Mouse (Mus musculus) G1E (cell line): ENCODE results near the gene Plcb1. TPM values are rescaled to one million over a fixed set of nuclear protein-coding genes. Genes with fewer than 3 reads are reported as not detected.

ENCODE experiments used
- ATAC-seq: 2 replicates; pipeline ENCODE4 v1.8.0; 2016; ENCODE audit warnings: mild to moderate bottlenecking; ENCODE audit not compliant: insufficient number of reproducible peaks, poor library complexity, low FRiP score, severe bottlenecking; ENCODE audit errors: extremely low read depth
- DNase-seq: peaks from one replicate; pipeline ENCODE4 v3.0.0; 2012; ENCODE audit warnings: low spot score
- H3K27me3 ChIP-seq: 2 replicates; pipeline ENCODE4 v1.6.1; 2012; ENCODE audit warnings: mild to moderate bottlenecking, low read length, inconsistent platforms; ENCODE audit not compliant: insufficient read depth
- H3K36me3 ChIP-seq: replicated peaks from 2 replicates; pipeline ENCODE3; 2012; ENCODE audit warnings: mild to moderate bottlenecking, inconsistent platforms
- H3K4me1 ChIP-seq: 2 replicates; pipeline ENCODE4 v1.6.1; 2012; ENCODE audit warnings: low read depth, low read length, inconsistent platforms, mixed read lengths; ENCODE audit not compliant: insufficient read depth
- H3K4me3 ChIP-seq: 2 replicates; pipeline ENCODE4 v1.5.1; 2012; ENCODE audit warnings: low read depth, mild to moderate bottlenecking, inconsistent platforms, low read length, moderate library complexity, mixed read lengths
- H3K9me3 ChIP-seq: replicated peaks from 2 replicates; pipeline ENCODE4 v1.6.1; 2012; ENCODE audit warnings: inconsistent platforms
- CTCF ChIP-seq: IDR thresholded peaks from 2 replicates; pipeline ENCODE4 v1.5.1; 2012; ENCODE audit warnings: low read depth, low read length, inconsistent platforms, mixed read lengths
- GATA1 ChIP-seq: IDR thresholded peaks from 2 replicates; pipeline ENCODE4 v1.6.1; 2012; ENCODE audit warnings: borderline replicate concordance, low read length, inconsistent platforms, mixed read lengths
- GATA2 ChIP-seq: IDR thresholded peaks from 2 replicates; pipeline ENCODE4 v1.6.1; 2012; ENCODE audit warnings: low read depth, low read length, inconsistent platforms, borderline replicate concordance
- POLR2AphosphoS5 ChIP-seq: IDR thresholded peaks from 2 replicates; pipeline ENCODE4 v1.6.1; 2012; ENCODE audit warnings: low read depth, low read length, inconsistent platforms; ENCODE audit not compliant: insufficient replicate concordance
- TAL1 ChIP-seq: conservative IDR thresholded peaks from 2 replicates; pipeline ENCODE4 v1.6.1; 2012; ENCODE audit warnings: low read depth, low read length, inconsistent platforms, mixed read lengths
- polyA plus RNA-seq: library from polyadenylated mRNA; stranded (reverse); fragments of >175 nt; gene quantifications from 2 replicates; pipeline ENCODE4 v1.2.3, GENCODE M21; 2012
- total RNA-seq, 2 experiments: library from RNA; stranded (forward) in 1 of 2; stranded (reverse) in 1 of 2; fragments of 200-1000 nt in 1 of 2; fragments of >200 nt in 1 of 2; fragmentation: Nextera tagmentation in 1 of 2; gene quantifications; 2 replicates each; pipeline ENCODE4 v1.2.3; 2014 to 2017

Gene Plcb1
- total and polyA plus RNA-seq, 3 experiments: 0.16 TPM; not detected in 2

DNA sequence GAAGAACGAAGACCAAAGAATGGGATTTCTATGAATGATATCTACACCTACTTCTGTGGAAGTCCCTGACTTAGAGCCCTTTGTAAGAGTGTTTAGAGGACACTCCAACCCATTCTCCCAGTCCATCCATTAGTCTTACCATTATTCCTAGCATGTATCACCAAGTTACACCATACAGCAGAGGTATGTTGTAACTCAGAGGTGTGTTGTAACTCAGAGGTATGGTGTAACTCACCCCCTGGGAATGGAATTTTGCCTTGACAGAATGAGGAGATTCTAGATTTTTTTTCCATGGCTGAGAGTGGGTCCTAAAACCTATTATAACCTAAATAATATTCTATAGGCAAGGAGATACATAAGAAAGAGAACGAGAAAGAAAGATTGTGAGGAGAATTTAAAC, 516.6 kb downstream of the Plcb1 start:
- DNase-seq (no peak), ATAC-seq (no peak)
- Histone ChIP-seq H3K27me3 (no peaks in the 10 kb centered on the region), H3K36me3 (no peaks in the 10 kb centered on the region), H3K4me1 (no peaks in the 10 kb centered on the region), H3K4me3 (no peak overlapping the region), H3K9me3 (0 out of 2 replicates have a peak, but pooled peaks cover 2% of the 10 kb centered on the region)
- TF ChIP-seq GATA1 (no peak), POLR2AphosphoS5 (no peak), TAL1 (no peak), CTCF (no peak), GATA2 (no peak)

DNA sequence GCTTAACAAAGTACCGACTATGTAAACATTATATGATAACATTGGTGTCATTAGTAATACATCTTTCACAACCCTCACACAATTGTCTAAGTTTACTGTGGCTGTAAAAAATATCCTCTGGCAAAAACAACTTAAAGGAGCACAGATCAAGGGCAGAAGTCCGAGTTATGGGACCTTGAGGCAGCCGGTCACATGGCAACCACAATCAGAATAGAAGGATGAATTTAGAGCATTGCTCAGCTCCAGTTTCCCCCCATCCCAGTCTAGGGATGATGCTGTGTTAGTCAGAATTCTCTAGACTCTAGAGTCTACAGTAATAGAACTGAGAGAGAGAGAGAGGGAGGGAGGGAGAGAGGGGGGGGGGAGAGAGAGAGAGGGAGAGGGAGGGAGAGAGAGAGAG, 519.3 kb downstream of the Plcb1 start:
- no peaks in the 10 kb centered on the region for H3K27me3 ChIP-seq
- TF ChIP-seq POLR2AphosphoS5: no peak
- TF ChIP-seq CTCF: no peak
- TF ChIP-seq GATA1: no peak
- TF ChIP-seq TAL1: no peak
- no peak for TF ChIP-seq GATA2
- no peaks in the 10 kb centered on the region for H3K4me1 ChIP-seq
- no peak overlapping the region for H3K4me3 ChIP-seq
- ATAC-seq (no peak), DNase-seq (no peak)
- H3K36me3 ChIP-seq: no peaks in the 10 kb centered on the region
- no peaks in the 10 kb centered on the region for H3K9me3 ChIP-seq

DNA sequence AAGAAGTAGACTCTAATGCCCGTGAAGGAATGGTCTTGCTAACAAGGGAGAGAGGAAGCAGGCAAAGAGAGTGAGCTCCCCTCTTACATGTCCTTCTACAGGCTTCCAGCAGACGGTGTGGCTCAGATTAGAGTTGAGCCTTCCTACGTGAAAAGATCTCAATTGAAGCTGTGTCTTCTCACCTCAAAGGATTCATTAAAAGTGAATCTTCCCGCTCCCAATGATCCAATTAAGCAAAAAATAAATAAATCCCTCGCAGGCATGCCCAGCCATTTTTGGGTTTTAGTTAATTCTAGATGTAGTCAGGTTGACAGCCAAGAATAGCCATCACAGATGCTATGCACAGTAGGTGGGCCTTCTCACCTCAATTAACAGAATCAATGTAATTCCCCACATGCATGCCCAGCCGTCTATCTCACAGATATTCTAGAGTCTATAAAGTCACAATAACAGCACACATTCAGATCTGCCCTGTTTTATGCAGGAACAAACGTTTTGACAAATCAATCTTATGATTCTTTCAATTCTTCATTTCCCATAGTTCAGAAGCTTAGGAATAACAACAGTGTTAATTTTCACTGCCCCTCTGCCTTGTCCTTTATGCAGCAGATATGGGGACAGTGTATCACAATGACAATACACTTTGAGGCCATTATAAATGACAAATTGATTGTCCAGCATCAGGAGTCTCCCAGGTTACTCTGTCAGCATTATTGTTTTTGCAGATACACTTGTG, 520.0 kb downstream of the Plcb1 start:
- ATAC-seq (no peak), DNase-seq (no peak)

DNA sequence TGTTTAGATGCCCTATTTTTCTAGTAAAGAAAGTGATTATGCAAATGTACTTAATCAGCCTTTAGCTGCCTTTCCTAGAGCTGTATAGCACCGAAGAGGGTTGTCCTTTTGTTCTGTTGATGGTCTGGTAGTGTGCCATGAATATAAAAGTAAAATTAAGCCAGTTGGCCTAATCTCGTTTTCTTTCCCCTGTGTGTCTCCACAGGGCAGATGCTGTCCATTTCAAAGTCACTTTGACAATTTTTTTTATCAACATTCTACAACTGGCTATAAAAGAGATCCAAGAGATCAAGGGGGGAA, 520.6 kb downstream of the Plcb1 start:
- ATAC-seq (no peak), DNase-seq (no peak)
- TF ChIP-seq TAL1 (no peak), CTCF (no peak)
- Histone ChIP-seq H3K4me3 (no peak overlapping the region), H3K4me1 (no peaks in the 10 kb centered on the region), H3K36me3 (no peaks in the 10 kb centered on the region), H3K9me3 (no peaks in the 10 kb centered on the region), H3K27me3 (no peaks in the 10 kb centered on the region)

More for the DNA sequence above, 520.0 kb downstream of the Plcb1 start:
- H3K36me3 ChIP-seq: no peaks in the 10 kb centered on the region
- no peak for TF ChIP-seq POLR2AphosphoS5
- no peak for TF ChIP-seq TAL1
- no peak for TF ChIP-seq CTCF
- TF ChIP-seq GATA2: no peak
- TF ChIP-seq GATA1: no peak
- no peaks in the 10 kb centered on the region for H3K9me3 ChIP-seq
- no peak overlapping the region for H3K4me3 ChIP-seq
- H3K4me1 ChIP-seq: no peaks in the 10 kb centered on the region
- H3K27me3 ChIP-seq: no peaks in the 10 kb centered on the region

DNA sequence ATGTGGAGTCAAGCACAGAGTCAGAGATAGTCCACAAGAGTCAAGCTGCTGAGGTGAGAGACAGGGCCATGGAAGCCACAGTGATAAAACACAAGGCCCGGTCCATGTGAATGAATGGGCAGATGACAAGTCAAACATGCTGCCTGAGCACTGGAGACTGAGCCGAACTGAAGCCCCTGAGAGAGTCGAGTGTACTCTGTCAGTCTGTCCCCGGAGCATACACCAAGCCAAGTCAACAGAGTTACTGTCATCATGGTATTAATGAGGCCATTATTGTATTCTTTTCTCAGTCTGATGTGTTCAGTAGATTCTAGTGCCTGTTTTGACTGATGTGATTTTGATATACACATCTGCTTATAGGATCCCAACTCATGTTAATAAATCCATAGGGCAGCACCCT, 521.9 kb downstream of the Plcb1 start:
- H3K4me1 ChIP-seq: no peaks in the 10 kb centered on the region
- no peak overlapping the region for H3K4me3 ChIP-seq
- DNase-seq: no peak
- TF ChIP-seq TAL1 (no peak), GATA1 (no peak), POLR2AphosphoS5 (no peak), GATA2 (no peak), CTCF (no peak)
- no peaks in the 10 kb centered on the region for H3K9me3 ChIP-seq
- H3K36me3 ChIP-seq: no peaks in the 10 kb centered on the region
- no peaks in the 10 kb centered on the region for H3K27me3 ChIP-seq
- no peak for ATAC-seq

DNA sequence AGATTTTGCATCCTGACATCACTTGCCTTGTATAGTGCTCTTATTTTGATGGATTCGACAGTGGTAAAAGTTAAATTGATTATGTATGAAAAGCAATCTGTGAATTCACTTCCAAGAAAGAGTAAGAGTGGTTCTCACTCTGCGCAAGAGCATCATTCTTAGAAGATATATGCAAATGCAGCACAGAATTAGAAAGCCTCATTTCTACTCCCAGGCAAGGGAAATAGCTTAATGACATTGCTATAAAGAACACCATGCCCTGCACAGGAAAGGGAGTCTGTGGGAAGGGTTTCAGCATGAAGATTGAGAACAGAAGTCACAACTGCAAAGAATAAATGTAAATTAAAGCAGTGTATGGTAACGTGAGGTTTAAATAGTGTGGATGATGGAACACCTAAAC, 530.1 kb downstream of the Plcb1 start:
- H3K27me3 ChIP-seq: no peaks in the 10 kb centered on the region
- no peak for ATAC-seq
- DNase-seq: no peak
- no peaks in the 10 kb centered on the region for H3K4me1 ChIP-seq
- no peaks in the 10 kb centered on the region for H3K9me3 ChIP-seq
- H3K4me3 ChIP-seq: no peak overlapping the region
- TF ChIP-seq CTCF (no peak), GATA2 (no peak), GATA1 (no peak)
- no peaks in the 10 kb centered on the region for H3K36me3 ChIP-seq

DNA sequence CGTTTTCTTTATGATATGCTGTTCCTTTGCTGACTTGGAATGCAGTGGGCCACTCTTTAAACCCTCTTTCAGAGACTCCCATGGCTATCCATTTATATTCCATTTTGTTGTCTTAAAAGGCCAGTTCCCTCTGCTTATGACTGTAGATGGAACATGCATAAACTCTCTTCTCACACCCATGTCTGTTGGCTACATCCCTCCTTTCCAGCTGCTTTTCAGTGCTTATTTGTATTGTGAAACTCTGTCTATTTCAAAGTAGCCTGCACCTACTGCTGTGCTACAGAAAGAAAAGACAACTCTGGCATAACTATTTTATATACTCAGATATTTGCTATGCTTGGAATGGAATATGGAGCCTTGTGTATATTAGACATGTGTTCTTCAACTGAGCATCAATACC, 532.3 kb downstream of the Plcb1 start:
- no peaks in the 10 kb centered on the region for H3K27me3 ChIP-seq
- ATAC-seq (no peak), DNase-seq (no peak)
- H3K36me3 ChIP-seq: no peaks in the 10 kb centered on the region
- TF ChIP-seq GATA2: no peak
- no peak for TF ChIP-seq GATA1
- no peak for TF ChIP-seq CTCF
- TF ChIP-seq POLR2AphosphoS5: no peak
- TF ChIP-seq TAL1: no peak
- no peaks in the 10 kb centered on the region for H3K9me3 ChIP-seq
- H3K4me3 ChIP-seq: no peak overlapping the region
- no peaks in the 10 kb centered on the region for H3K4me1 ChIP-seq
